ENCODE assay signal across 8 mouse cellular contexts in genomic region chr2:77815775-77816412, GRCm38 (mm10). TPM values are rescaled to one million over a fixed set of nuclear protein-coding genes. Genes with fewer than 3 reads are reported as not detected.
DNase-seq lines count a peak whose midpoint lies in the region; ATAC-seq lines count a peak whose summit lies in the region.

No protein-coding gene starts in this region.

- H3K27ac ChIP-seq in kidney, embryonic 15.5 days = peak overlapping the region; percentile 45
- no peak overlapping the region; the same call in 1 of the 2 replicates for H3K27ac ChIP-seq in neural tube, embryonic 12.5 days

- WGBS in kidney, embryonic 15.5 days = 4% methylated on average over 20 of the region's 20 CpGs
- 5% methylated on average over 20 of the region's 20 CpGs for WGBS in neural tube, embryonic 12.5 days

- ATAC-seq in kidney, embryonic 15.5 days (replicated peaks; ENCODE audit: low FRiP score) = peak; percentile 59; the same call in 1 of the 2 replicates
- ATAC-seq in neural tube, embryonic 12.5 days (ENCODE audit: low FRiP score, low read depth) = no peak

- peaks cover 20% of the 10 kb centered on the region for H3K4me1 ChIP-seq in kidney, embryonic 15.5 days
- peaks cover 10% of the 10 kb centered on the region for H3K4me1 ChIP-seq in neural tube, embryonic 12.5 days

- H3K9me3 ChIP-seq in kidney, embryonic 15.5 days (replicated peaks) = no peaks in the 10 kb centered on the region
- H3K9me3 ChIP-seq in neural tube, embryonic 12.5 days = no peaks in the 10 kb centered on the region

- peaks cover 54% of the 10 kb centered on the region for H3K27me3 ChIP-seq in kidney, embryonic 15.5 days
- peaks cover 29% of the 10 kb centered on the region for H3K27me3 ChIP-seq in neural tube, embryonic 12.5 days (replicated peaks)

- H3K9ac ChIP-seq in kidney, embryonic 15.5 days = peak overlapping the region; percentile 50
- H3K9ac ChIP-seq in neural tube, embryonic 12.5 days = peak overlapping the region; percentile 57

- no peaks in the 10 kb centered on the region for H3K36me3 ChIP-seq in kidney, embryonic 15.5 days
- H3K36me3 ChIP-seq in neural tube, embryonic 12.5 days = no peaks in the 10 kb centered on the region

- H3K4me3 ChIP-seq in kidney, embryonic 15.5 days (replicated peaks) = peak overlapping the region; percentile 66
- H3K4me3 ChIP-seq in neural tube, embryonic 12.5 days = peak overlapping the region; percentile 61

- H3K4me2 ChIP-seq in kidney, embryonic 15.5 days = peak overlapping the region; percentile 100
- peak overlapping the region; percentile 100 for H3K4me2 ChIP-seq in neural tube, embryonic 12.5 days (replicated peaks)

- no peak for DNase-seq in kidney, postnatal 14 days
- DNase-seq in cerebellum, adult 8-10 months = peak; percentile 87
- DNase-seq in frontal cortex, postnatal 36 days (ENCODE audit: low spot score in 2 of 2) = peak; percentile 65 to 66
- peak; percentile 26 for DNase-seq in left cerebral cortex, adult 11 months (ENCODE audit: low spot score)
- no peak for DNase-seq in spleen, adult 12 weeks (ENCODE audit: low spot score)
- no peak for DNase-seq in thymus, postnatal 4 days

RNA-seq across cellular contexts. Expression of gene Zfp385b, which starts 3.5 kb away (rescaled TPM):
- polyA plus RNA-seq in kidney, embryonic 15.5 days (2015; fragmentation: Nextera tagmentation; extraction: Ambion mirVana) = 6.7 and 6.9 TPM in 2 replicates
- 3.6 and 3.8 TPM in 2 replicates for polyA plus RNA-seq in neural tube, embryonic 12.5 days (2016; fragmentation: Nextera tagmentation; extraction: Ambion mirVana)

Comparison
In these comparisons a context has a peak if more than half of its experiments do, and no peak if none do; other contexts are left out.
1. DNase-seq: peak in cerebellum, adult 8-10 months (single experiment), frontal cortex, postnatal 36 days (2 of 2) and left cerebral cortex, adult 11 months (single experiment); none in kidney, postnatal 14 days (single experiment), spleen, adult 12 weeks (single experiment) and thymus, postnatal 4 days (single experiment).